Mouse (Mus musculus) midbrain, embryonic 10.5 days (tissue): Measurements from ENCODE around the gene Mlx. TPM values are rescaled to one million over a fixed set of nuclear protein-coding genes. Genes with fewer than 3 reads are reported as not detected.

ENCODE experiments used
- DNase-seq: peaks from one replicate; pipeline ENCODE4 v3.0.0-alpha.2; 2017; ENCODE audit warnings: low spot score
- H3K27ac ChIP-seq: fragments of 300-500 bp; sonication (generic); replicated peaks from 2 replicates; pipeline ENCODE4 v1.5.1; 2016; ENCODE audit warnings: mild to moderate bottlenecking
- H3K27me3 ChIP-seq: fragments of 300-500 bp; sonication (generic); 2 replicates; pipeline ENCODE4 v1.6.1; 2016; ENCODE audit warnings: low read depth, mild to moderate bottlenecking; ENCODE audit not compliant: poor library complexity, severe bottlenecking
- H3K36me3 ChIP-seq: fragments of 300-500 bp; sonication (generic); 2 replicates; pipeline ENCODE4 v1.6.1; 2016; ENCODE audit warnings: mild to moderate bottlenecking, moderate library complexity
- H3K4me1 ChIP-seq: fragments of 300-500 bp; sonication (generic); 2 replicates; pipeline ENCODE4 v1.6.1; 2016
- H3K4me3 ChIP-seq: fragments of 300-500 bp; sonication (generic); 2 replicates; pipeline ENCODE4 v1.5.1; 2016; ENCODE audit warnings: mild to moderate bottlenecking, moderate library complexity
- H3K9me3 ChIP-seq: fragments of 300-500 bp; sonication (generic); replicated peaks from 2 replicates; pipeline ENCODE4 v1.6.1; 2016; ENCODE audit warnings: mild to moderate bottlenecking
- WGBS: fragments of 180-500 bp; shearing (Covaris S2); methylation state at CpG from one replicate; pipeline ENCODE4 v1.1.7; 2016; 5-methylcytosine and 5-hydroxymethylcytosine counted together
- microRNA-seq: library from miRNA; unstranded; fragments of <30 nt; microRNA quantifications from one replicate; pipeline ENCODE4, GENCODE M21; 2017
- polyA plus RNA-seq: library from polyadenylated mRNA; unstranded; fragments of >200 nt; fragmentation: Nextera tagmentation; extraction: Ambion mirVana; gene quantifications from 2 replicates; pipeline ENCODE4 v1.2.1, GENCODE M21; 2016

The Mlx gene
- polyA plus RNA-seq, 1 experiment from 2014 or later: 42.7 TPM

GRCm38 (mm10) chr11:101134217-101134865, 47.3 kb downstream of the Mlx start:
- 88% methylated on average over 13 of the region's 13 CpGs for WGBS
- Histone ChIP-seq H3K4me3 (no peak overlapping the region), H3K9me3 (peaks cover 4% of the 10 kb centered on the region; the same call in 1 of the 2 replicates), H3K27me3 (peaks cover 5% of the 10 kb centered on the region), H3K27ac (no peak overlapping the region), H3K4me1 (peaks cover 6% of the 10 kb centered on the region), H3K36me3 (no peaks in the 10 kb centered on the region)
- DNase-seq: no peak

GRCm38 (mm10) chr11:101137000-101137399, 49.9 kb downstream of the Mlx start:
- peaks cover 31% of the 10 kb centered on the region for H3K27me3 ChIP-seq
- H3K4me3 ChIP-seq: no peak overlapping the region
- H3K36me3 ChIP-seq: no peaks in the 10 kb centered on the region
- H3K9me3 ChIP-seq: no peaks in the 10 kb centered on the region
- H3K27ac ChIP-seq: no peak overlapping the region
- peaks cover 20% of the 10 kb centered on the region for H3K4me1 ChIP-seq
- WGBS: 82% methylated on average over 7 of the region's 7 CpGs
- DNase-seq: no peak

- H3K4me1 ChIP-seq: peaks cover 26% of the 10 kb centered on the region
- no peaks in the 10 kb centered on the region for H3K9me3 ChIP-seq
- H3K36me3 ChIP-seq: no peaks in the 10 kb centered on the region
- H3K4me3 ChIP-seq: peak overlapping the region; percentile 32
- peaks cover 38% of the 10 kb centered on the region for H3K27me3 ChIP-seq
- peak; percentile 36 for DNase-seq
- peak overlapping the region; percentile 33; the same call in 1 of the 2 replicates for H3K27ac ChIP-seq
- WGBS: 32% methylated on average over 15 of the region's 15 CpGs
These were observed 51.6 kb downstream of the Mlx start for GRCm38 (mm10) chr11:101138536-101139181.

DNA sequence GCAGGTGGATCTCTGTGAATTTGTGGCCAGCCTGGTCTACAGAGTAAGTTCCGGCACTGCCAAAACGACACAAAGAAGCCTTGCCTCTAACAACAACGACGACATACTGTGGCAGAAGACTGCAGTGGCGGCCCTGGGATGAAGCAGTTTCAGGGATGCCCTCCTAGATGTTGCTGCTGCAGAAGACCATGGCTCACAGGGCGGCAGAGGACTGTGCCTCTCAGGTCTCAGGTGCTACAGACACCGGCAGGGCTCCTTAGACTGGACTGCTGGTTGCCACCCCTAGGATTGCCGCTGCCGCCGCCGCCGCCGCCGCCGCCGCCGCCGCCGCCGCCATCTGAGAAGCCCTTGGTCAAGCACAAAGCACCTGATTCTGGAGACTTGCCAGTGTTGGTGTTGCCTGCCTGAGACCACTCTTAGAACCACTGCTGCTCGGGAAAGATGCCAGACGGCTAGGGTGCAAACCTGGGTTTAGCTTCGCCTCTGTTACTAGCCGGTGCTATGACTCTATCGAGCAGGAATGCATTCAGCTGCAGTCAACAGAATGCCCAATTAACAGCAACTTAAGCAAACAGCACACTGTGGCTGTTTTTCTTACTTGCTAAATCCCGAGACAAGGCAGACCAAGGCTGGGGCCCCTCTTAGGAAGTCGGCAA, 53.2 kb downstream of the Mlx start:
- no peak for DNase-seq
- 45% methylated on average over 27 of the region's 27 CpGs for WGBS
- Histone ChIP-seq H3K4me1 (peaks cover 30% of the 10 kb centered on the region), H3K4me3 (peak overlapping the region; percentile 46), H3K27ac (peak overlapping the region; percentile 69), H3K36me3 (no peaks in the 10 kb centered on the region), H3K27me3 (peaks cover 38% of the 10 kb centered on the region), H3K9me3 (no peaks in the 10 kb centered on the region)

- no peak for DNase-seq
- WGBS: 78% methylated on average over 8 of the region's 8 CpGs
- Histone ChIP-seq H3K4me3 (no peak overlapping the region), H3K4me1 (peaks cover 30% of the 10 kb centered on the region), H3K27me3 (peaks cover 38% of the 10 kb centered on the region), H3K27ac (no peak overlapping the region), H3K9me3 (no peaks in the 10 kb centered on the region), H3K36me3 (no peaks in the 10 kb centered on the region)
These were observed 54.0 kb downstream of the Mlx start for GRCm38 (mm10) chr11:101141088-101141487.

Small RNAs within 50 kb of the gene (microRNA-seq; reads per million reads assigned to microRNA genes)
- not detected for gene Gm27626

Other genes with a start within 250 kb of the Mlx start
- 15.0 and 15.9 TPM in 2 replicates for gene Stat5b, start 236.6 kb upstream of the Mlx start, polyA plus RNA-seq
- gene Stat5a, start 227.9 kb upstream of the Mlx start, polyA plus RNA-seq: 1.7 TPM in 2 replicates
- 16.9 and 20.4 TPM in 2 replicates for gene Stat3, start 147.7 kb upstream of the Mlx start, polyA plus RNA-seq
- gene Cavin1, start 116.4 kb upstream of the Mlx start, polyA plus RNA-seq: 16.7 and 21.8 TPM in 2 replicates
- gene Atp6v0a1, start 77.8 kb upstream of the Mlx start, polyA plus RNA-seq: 33.9 and 43.9 TPM in 2 replicates
- 10.0 and 11.6 TPM in 2 replicates for gene Naglu, start 17.3 kb upstream of the Mlx start, polyA plus RNA-seq
- gene Hsd17b1, start 8.9 kb upstream of the Mlx start, polyA plus RNA-seq: 0.12 TPM in 1 of 2 replicates, not detected in the other
- gene Coasy, start 4.7 kb upstream of the Mlx start, polyA plus RNA-seq: 57.5 TPM in 2 replicates
- gene Psmc3ip, start 8.2 kb downstream of the Mlx start, polyA plus RNA-seq: 74.3 and 77.3 TPM in 2 replicates
- 16.4 and 20.2 TPM in 2 replicates for gene Retreg3, start 32.6 kb downstream of the Mlx start, polyA plus RNA-seq
- 131 and 135 TPM in 2 replicates for gene Tubg1, start 32.7 kb downstream of the Mlx start, polyA plus RNA-seq
- 2.1 and 3.9 TPM in 2 replicates for gene Tubg2, start 68.6 kb downstream of the Mlx start, polyA plus RNA-seq
- 0.28 and 0.43 TPM in 2 replicates for gene Cntnap1, start 83.2 kb downstream of the Mlx start, polyA plus RNA-seq
- gene Plekhh3, start 84.1 kb downstream of the Mlx start, polyA plus RNA-seq: 4.5 and 5.6 TPM in 2 replicates
- gene Ccr10, start 88.2 kb downstream of the Mlx start, polyA plus RNA-seq: 0.17 and 0.20 TPM in 2 replicates
- gene Ezh1, start 139.2 kb downstream of the Mlx start, polyA plus RNA-seq: 11.1 and 11.2 TPM in 2 replicates
- 64.7 and 71.5 TPM in 2 replicates for gene Ramp2, start 158.8 kb downstream of the Mlx start, polyA plus RNA-seq
- gene Vps25, start 166.4 kb downstream of the Mlx start, polyA plus RNA-seq: 137 and 143 TPM in 2 replicates
- 5.4 and 8.0 TPM in 2 replicates for gene Wnk4, start 173.3 kb downstream of the Mlx start, polyA plus RNA-seq
- gene Cntd1, start 191.7 kb downstream of the Mlx start, polyA plus RNA-seq: 1.6 and 1.8 TPM in 2 replicates
- 223 and 228 TPM in 2 replicates for gene Coa3, start 191.8 kb downstream of the Mlx start, polyA plus RNA-seq
- gene Becn1, start 215.0 kb downstream of the Mlx start, polyA plus RNA-seq: 152 and 162 TPM in 2 replicates
- gene Psme3, start 228.9 kb downstream of the Mlx start, polyA plus RNA-seq: 181 and 194 TPM in 2 replicates
- gene Aoc2, start 237.8 kb downstream of the Mlx start, polyA plus RNA-seq: 1.6 and 2.5 TPM in 2 replicates
- 0.04 TPM in 1 of 2 replicates, not detected in the other for gene Aoc3, start 243.3 kb downstream of the Mlx start, polyA plus RNA-seq